Mouse (Mus musculus) hindbrain, embryonic 12.5 days (tissue): ENCODE measurements around the gene Slc2a1. TPM values are rescaled to one million over a fixed set of nuclear protein-coding genes. Genes with fewer than 3 reads are reported as not detected.

Source experiments
- ATAC-seq: fragments of 200-750 bp; cut with Nextera tagmentation; 2 replicates; pipeline ENCODE4 v1.8.0; 2017; ENCODE audit warnings: moderate TSS enrichment; ENCODE audit not compliant: low FRiP score
- H3K27ac ChIP-seq: fragments of 300-500 bp; sonication (generic); 2 replicates; pipeline ENCODE4 v1.5.1; 2016; ENCODE audit warnings: mild to moderate bottlenecking
- H3K27me3 ChIP-seq: fragments of 300-500 bp; sonication (generic); 2 replicates; pipeline ENCODE4 v1.6.1; 2016; ENCODE audit warnings: mild to moderate bottlenecking
- H3K36me3 ChIP-seq: fragments of 300-500 bp; sonication (generic); 2 replicates; pipeline ENCODE4 v1.6.1; 2016; ENCODE audit warnings: mild to moderate bottlenecking
- H3K4me1 ChIP-seq: fragments of 300-500 bp; sonication (generic); 2 replicates; pipeline ENCODE4 v1.6.1; 2016
- H3K4me2 ChIP-seq: fragments of 300-500 bp; sonication (generic); replicated peaks from 2 replicates; pipeline ENCODE4 v1.6.1; 2016; ENCODE audit warnings: mild to moderate bottlenecking
- H3K4me3 ChIP-seq: fragments of 300-500 bp; sonication (generic); 2 replicates; pipeline ENCODE4 v1.5.1; 2016; ENCODE audit warnings: mild to moderate bottlenecking
- H3K9ac ChIP-seq: fragments of 300-500 bp; sonication (generic); 2 replicates; pipeline ENCODE4 v1.6.1; 2016; ENCODE audit warnings: mild to moderate bottlenecking, moderate library complexity
- H3K9me3 ChIP-seq: fragments of 300-500 bp; sonication (generic); replicated peaks from 2 replicates; pipeline ENCODE4 v1.6.1; 2016; ENCODE audit warnings: mild to moderate bottlenecking
- WGBS: fragments of 180-500 bp; shearing (Covaris S2); methylation state at CpG from one replicate; pipeline ENCODE4 v1.1.7; 2016; 5-methylcytosine and 5-hydroxymethylcytosine counted together
- polyA plus RNA-seq: library from polyadenylated mRNA; unstranded; fragments of >200 nt; fragmentation: Nextera tagmentation; extraction: Ambion mirVana; gene quantifications from 2 replicates; pipeline ENCODE4 v1.2.1, GENCODE M21; 2016

The Slc2a1 gene
- polyA plus RNA-seq, 1 experiment from 2014 or later: 112 TPM

DNA sequence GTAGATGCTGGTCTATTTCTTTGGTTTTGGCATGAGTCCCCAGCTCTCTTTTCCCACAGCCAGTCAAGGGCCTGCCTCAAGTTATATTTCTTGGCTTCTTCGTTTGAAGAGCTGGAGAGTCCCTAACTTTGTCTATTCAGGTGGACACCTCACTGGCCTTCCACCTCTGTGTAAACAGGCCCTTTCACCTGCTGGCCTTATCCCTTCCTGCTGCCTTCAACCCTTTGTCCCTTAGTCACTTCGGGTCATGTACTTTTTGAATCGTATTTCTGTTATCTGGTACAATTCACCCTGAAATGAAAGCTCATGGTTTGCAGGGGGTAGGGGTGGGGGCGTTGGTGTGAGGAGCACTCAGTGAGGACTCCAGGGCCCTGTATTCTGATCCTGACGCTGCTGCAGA lies 10.8 kb downstream of the Slc2a1 start:
- peaks cover 6% of the 10 kb centered on the region; the same call in 1 of the 2 replicates for H3K4me1 ChIP-seq
- no peak for ATAC-seq
- no peak overlapping the region for H3K4me3 ChIP-seq
- no peak overlapping the region for H3K9ac ChIP-seq
- no peaks in the 10 kb centered on the region for H3K9me3 ChIP-seq
- no peaks in the 10 kb centered on the region for H3K27me3 ChIP-seq
- peaks cover 23% of the 10 kb centered on the region; the same call in 1 of the 2 replicates for H3K36me3 ChIP-seq
- H3K4me2 ChIP-seq: no peak overlapping the region
- 70% methylated on average over 5 of the region's 5 CpGs for WGBS
- no peak overlapping the region for H3K27ac ChIP-seq

DNA sequence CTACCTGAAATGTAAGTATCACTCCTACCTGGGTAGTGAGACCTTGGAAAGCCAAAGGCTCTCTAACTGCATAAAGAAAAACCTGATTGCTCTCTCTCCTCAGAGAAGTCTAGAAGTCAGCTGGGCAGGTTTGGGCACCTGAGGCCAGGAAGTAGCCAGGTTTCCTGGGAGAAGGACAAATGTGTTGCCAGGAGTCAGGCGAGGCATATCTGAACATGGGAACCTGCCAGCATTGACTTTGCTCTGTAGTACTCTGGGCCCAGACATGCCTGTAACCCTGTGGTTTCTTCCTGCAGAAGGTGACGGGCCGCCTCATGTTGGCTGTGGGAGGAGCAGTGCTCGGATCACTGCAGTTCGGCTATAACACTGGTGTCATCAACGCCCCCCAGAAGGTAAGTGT lies 11.6 kb downstream of the Slc2a1 start:
- no peaks in the 10 kb centered on the region for H3K27me3 ChIP-seq
- no peak overlapping the region for H3K9ac ChIP-seq
- H3K9me3 ChIP-seq: no peaks in the 10 kb centered on the region
- no peak overlapping the region for H3K4me2 ChIP-seq
- H3K4me3 ChIP-seq: no peak overlapping the region
- WGBS: 88% methylated on average over 6 of the region's 6 CpGs
- peaks cover 6% of the 10 kb centered on the region; the same call in 1 of the 2 replicates for H3K4me1 ChIP-seq
- H3K27ac ChIP-seq: no peak overlapping the region
- peaks cover 23% of the 10 kb centered on the region; the same call in 1 of the 2 replicates for H3K36me3 ChIP-seq
- ATAC-seq: no peak

GRCm38 (mm10) chr4:119121249-119121648 lies 12.7 kb downstream of the Slc2a1 start:
- WGBS: 56% methylated on average over 4 of the region's 4 CpGs
- no peaks in the 10 kb centered on the region for H3K9me3 ChIP-seq
- H3K27me3 ChIP-seq: no peaks in the 10 kb centered on the region
- no peak overlapping the region for H3K4me2 ChIP-seq
- H3K4me3 ChIP-seq: no peak overlapping the region
- H3K9ac ChIP-seq: no peak overlapping the region
- H3K4me1 ChIP-seq: 0 out of 2 replicates have a peak, but pooled peaks cover 2% of the 10 kb centered on the region
- peak; percentile 24; the same call in 1 of the 2 replicates for ATAC-seq
- peaks cover 30% of the 10 kb centered on the region for H3K36me3 ChIP-seq
- no peak overlapping the region for H3K27ac ChIP-seq

DNA sequence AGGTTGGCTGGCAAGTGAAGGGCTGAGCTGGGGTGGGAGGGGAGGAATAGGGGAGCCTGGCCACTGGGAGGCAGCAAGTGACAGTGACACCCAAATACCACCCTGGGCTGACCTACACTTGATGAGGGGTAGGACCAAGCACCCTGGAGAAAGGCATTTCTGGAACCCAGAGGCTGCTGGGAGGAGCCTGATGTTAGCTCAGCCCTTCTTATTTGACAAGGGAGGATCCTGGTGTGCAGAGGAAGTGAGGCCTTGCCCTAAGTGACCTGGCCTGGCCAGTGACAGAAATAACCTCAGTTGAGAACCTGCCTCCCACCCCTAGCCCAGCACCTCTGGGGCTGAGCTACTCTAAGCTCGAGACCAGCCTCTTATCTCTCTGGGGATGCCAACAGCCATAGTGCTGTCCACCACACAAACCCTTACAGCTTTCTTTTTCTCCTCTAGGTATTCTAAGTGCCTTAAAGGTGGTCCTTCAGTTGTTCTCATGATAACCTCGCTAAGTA lies 16.3 kb downstream of the Slc2a1 start:
- H3K4me1 ChIP-seq: peaks cover 3% of the 10 kb centered on the region; the same call in 1 of the 2 replicates
- no peak overlapping the region for H3K27ac ChIP-seq
- no peak overlapping the region for H3K9ac ChIP-seq
- no peaks in the 10 kb centered on the region for H3K9me3 ChIP-seq
- no peaks in the 10 kb centered on the region for H3K27me3 ChIP-seq
- peaks cover 41% of the 10 kb centered on the region for H3K36me3 ChIP-seq
- H3K4me3 ChIP-seq: no peak overlapping the region
- H3K4me2 ChIP-seq: no peak overlapping the region
- WGBS: 88% methylated on average over 2 of the region's 2 CpGs
- ATAC-seq: no peak

GRCm38 (mm10) chr4:119125577-119126270 lies 17.2 kb downstream of the Slc2a1 start:
- H3K27me3 ChIP-seq: no peaks in the 10 kb centered on the region
- H3K4me2 ChIP-seq: no peak overlapping the region
- no peak overlapping the region for H3K27ac ChIP-seq
- WGBS: 84% methylated on average over 9 of the region's 9 CpGs
- H3K4me1 ChIP-seq: peaks cover 3% of the 10 kb centered on the region; the same call in 1 of the 2 replicates
- no peak overlapping the region for H3K9ac ChIP-seq
- H3K36me3 ChIP-seq: peaks cover 33% of the 10 kb centered on the region
- H3K4me3 ChIP-seq: no peak overlapping the region
- ATAC-seq: no peak
- no peaks in the 10 kb centered on the region for H3K9me3 ChIP-seq

- Histone ChIP-seq H3K4me3 (no peak overlapping the region), H3K9ac (no peak overlapping the region), H3K4me2 (no peak overlapping the region), H3K27me3 (no peaks in the 10 kb centered on the region), H3K27ac (no peak overlapping the region), H3K36me3 (peaks cover 27% of the 10 kb centered on the region), H3K9me3 (no peaks in the 10 kb centered on the region), H3K4me1 (peaks cover 3% of the 10 kb centered on the region; the same call in 1 of the 2 replicates)
- 78% methylated on average over 6 of the region's 6 CpGs for whole genome bisulfite sequencing
- ATAC-seq: no peak
Observed at GRCm38 (mm10) chr4:119127229-119127628, 18.7 kb downstream of the Slc2a1 start.

GRCm38 (mm10) chr4:119128547-119128946 lies 20.0 kb downstream of the Slc2a1 start:
- no peak overlapping the region for H3K4me2 ChIP-seq
- no peak for ATAC-seq
- no peak overlapping the region for H3K27ac ChIP-seq
- peaks cover 3% of the 10 kb centered on the region; the same call in 1 of the 2 replicates for H3K4me1 ChIP-seq
- no peak overlapping the region for H3K4me3 ChIP-seq
- no peaks in the 10 kb centered on the region for H3K9me3 ChIP-seq
- H3K27me3 ChIP-seq: no peaks in the 10 kb centered on the region
- peaks cover 36% of the 10 kb centered on the region for H3K36me3 ChIP-seq
- WGBS: 87% methylated on average over 7 of the region's 7 CpGs
- H3K9ac ChIP-seq: no peak overlapping the region

DNA sequence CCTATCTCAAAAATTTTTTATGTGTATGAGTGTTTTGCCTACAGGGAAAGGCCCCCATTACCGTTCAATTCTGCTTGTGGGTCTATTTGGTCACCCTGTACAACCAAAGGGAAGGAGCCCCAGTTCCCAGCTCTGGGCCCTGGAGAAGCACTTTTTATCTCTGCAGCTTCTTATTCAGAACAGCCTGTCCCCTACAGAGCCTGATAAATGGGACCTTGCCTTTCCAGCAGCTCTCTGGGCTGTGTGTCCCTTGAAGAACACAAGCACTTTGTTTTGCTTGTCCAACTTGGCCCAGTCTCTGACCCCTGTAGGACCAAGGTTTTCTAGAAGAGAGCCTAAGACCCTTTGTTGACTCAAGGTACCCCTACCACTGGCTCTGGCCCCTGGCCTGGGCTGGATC lies 20.6 kb downstream of the Slc2a1 start:
- Histone ChIP-seq H3K27me3 (no peaks in the 10 kb centered on the region), H3K9ac (no peak overlapping the region), H3K4me2 (no peak overlapping the region), H3K4me1 (peaks cover 3% of the 10 kb centered on the region; the same call in 1 of the 2 replicates), H3K27ac (no peak overlapping the region), H3K36me3 (peaks cover 41% of the 10 kb centered on the region), H3K4me3 (no peak overlapping the region), H3K9me3 (no peaks in the 10 kb centered on the region)
- WGBS: 88% methylated on average over 1 of the region's 1 CpGs
- ATAC-seq: no peak

DNA sequence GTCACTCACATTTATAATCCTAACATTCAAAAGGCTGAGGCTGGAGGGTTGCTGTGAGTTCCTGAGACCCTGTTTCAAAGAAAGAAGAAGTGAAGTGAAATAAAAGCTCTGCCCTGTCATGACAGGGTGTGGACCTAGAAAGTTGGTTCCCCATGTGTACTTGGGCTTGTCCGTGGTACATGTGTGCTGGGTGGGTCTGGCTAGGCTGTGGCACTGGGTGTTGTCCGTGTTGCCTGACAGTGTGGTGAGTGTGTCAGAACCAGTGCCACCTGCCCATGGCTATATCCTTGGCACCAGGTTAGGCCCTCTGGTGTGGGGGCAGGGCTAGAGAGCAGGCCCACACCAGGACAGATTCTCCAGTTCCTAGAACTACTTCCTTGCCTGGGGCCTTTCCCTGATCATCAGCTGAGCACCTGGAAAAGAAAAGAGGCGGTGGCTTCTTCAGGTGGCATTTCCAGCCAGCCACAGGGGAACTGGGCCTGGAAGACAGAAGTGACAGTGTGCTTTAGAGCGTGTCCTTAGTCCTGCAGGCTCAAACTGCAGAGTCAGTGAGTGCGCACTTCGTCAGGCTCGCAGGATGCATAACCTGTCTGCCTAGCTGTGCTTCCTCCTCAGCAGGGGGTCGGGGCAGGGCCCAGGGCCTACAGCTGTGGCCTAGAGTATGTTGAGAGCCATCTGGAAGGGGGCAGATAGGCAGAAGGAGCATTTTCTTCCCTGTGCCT lies 22.8 kb downstream of the Slc2a1 start:
- no peak for ATAC-seq
- no peaks in the 10 kb centered on the region for H3K9me3 ChIP-seq
- no peak overlapping the region for H3K27ac ChIP-seq
- H3K9ac ChIP-seq: no peak overlapping the region; the same call in 1 of the 2 replicates
- no peaks in the 10 kb centered on the region for H3K27me3 ChIP-seq
- peaks cover 56% of the 10 kb centered on the region for H3K36me3 ChIP-seq
- no peak overlapping the region for H3K4me2 ChIP-seq
- H3K4me3 ChIP-seq: no peak overlapping the region
- WGBS: 79% methylated on average over 8 of the region's 8 CpGs
- peaks cover 3% of the 10 kb centered on the region; the same call in 1 of the 2 replicates for H3K4me1 ChIP-seq

- Histone ChIP-seq H3K27ac (no peak overlapping the region), H3K4me3 (no peak overlapping the region), H3K36me3 (peaks cover 60% of the 10 kb centered on the region), H3K4me2 (no peak overlapping the region), H3K27me3 (no peaks in the 10 kb centered on the region), H3K9me3 (no peaks in the 10 kb centered on the region), H3K9ac (no peak overlapping the region), H3K4me1 (peaks cover 8% of the 10 kb centered on the region)
- 87% methylated on average over 13 of the region's 13 CpGs for WGBS
- no peak for ATAC-seq
Observed at GRCm38 (mm10) chr4:119133306-119133705, 24.8 kb downstream of the Slc2a1 start.

DNA sequence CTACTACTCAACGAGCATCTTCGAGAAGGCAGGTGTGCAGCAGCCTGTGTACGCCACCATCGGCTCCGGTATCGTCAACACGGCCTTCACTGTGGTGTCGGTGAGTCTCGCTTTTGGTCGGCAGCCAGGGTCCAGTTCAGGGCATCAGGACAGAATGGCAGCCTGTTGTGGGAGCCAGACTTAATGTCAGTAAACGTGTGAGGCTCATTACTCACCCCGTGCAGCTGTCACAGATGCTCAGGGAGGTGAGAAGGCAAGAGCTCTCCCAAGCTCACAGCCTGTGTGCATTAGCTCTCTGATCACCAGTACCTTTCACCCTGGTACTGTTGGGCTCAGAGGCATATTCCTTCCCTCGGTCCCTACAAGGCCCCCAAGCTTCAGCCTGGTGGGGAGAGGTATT lies 25.3 kb downstream of the Slc2a1 start:
- 90% methylated on average over 13 of the region's 13 CpGs for WGBS
- Histone ChIP-seq H3K27ac (no peak overlapping the region), H3K36me3 (peaks cover 55% of the 10 kb centered on the region), H3K9ac (no peak overlapping the region), H3K9me3 (no peaks in the 10 kb centered on the region), H3K4me3 (no peak overlapping the region), H3K4me1 (peaks cover 12% of the 10 kb centered on the region), H3K4me2 (no peak overlapping the region), H3K27me3 (no peaks in the 10 kb centered on the region)
- no peak for ATAC-seq

DNA sequence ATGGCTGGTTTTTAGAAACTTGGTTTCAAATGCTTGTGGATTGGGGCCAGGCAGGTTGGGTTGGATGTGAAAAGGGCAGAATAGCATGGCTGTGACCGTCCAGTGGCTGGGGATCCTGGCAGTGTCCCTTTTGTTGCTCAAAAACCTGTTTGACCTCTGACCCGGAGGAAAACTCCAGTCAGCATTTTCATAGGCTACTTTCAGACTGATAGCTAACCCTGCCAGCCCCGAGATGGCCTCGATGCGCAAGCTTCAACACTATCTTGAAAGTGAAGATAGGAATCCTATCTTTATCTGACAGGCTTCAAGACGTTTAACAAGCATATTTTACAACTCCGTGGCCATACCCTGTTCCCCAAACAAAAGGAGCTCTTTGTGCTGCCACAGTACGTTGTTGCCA lies 28.8 kb downstream of the Slc2a1 start:
- H3K9ac ChIP-seq: no peak overlapping the region

More for the DNA sequence above, 28.8 kb downstream of the Slc2a1 start:
- H3K4me1 ChIP-seq: peaks cover 12% of the 10 kb centered on the region
- ATAC-seq: no peak
- H3K9me3 ChIP-seq: no peaks in the 10 kb centered on the region
- H3K36me3 ChIP-seq: peaks cover 47% of the 10 kb centered on the region
- H3K27ac ChIP-seq: no peak overlapping the region
- no peak overlapping the region for H3K4me2 ChIP-seq
- WGBS: 66% methylated on average over 8 of the region's 8 CpGs
- H3K27me3 ChIP-seq: no peaks in the 10 kb centered on the region
- H3K4me3 ChIP-seq: no peak overlapping the region
